Mouse (Mus musculus) MEL (cell line): ENCODE measurements around the gene Abat.

Experiments
- BHLHE40 ChIP-seq: IDR thresholded peaks from 2 replicates; pipeline ENCODE4 v1.6.1; 2012; ENCODE audit warnings: low read depth, mild to moderate bottlenecking, inconsistent platforms, low read length, improper control_type of control experiment, borderline replicate concordance
- CTCF ChIP-seq, 3 experiments: IDR thresholded peaks in 2 of 3; conservative IDR thresholded peaks in 1 of 3; 2 replicates each; pipeline ENCODE4 v1.5.1; 2011 to 2012; ENCODE audit warnings: low read length in 3 of 3, low read depth in 2 of 3, mild to moderate bottlenecking in 2 of 3, improper control_type of control experiment in 1 of 3, inconsistent platforms in 1 of 3, mixed read lengths in 1 of 3, moderate library complexity in 1 of 3; ENCODE audit not compliant: control insufficient read depth in 1 of 3, insufficient read depth in 1 of 3, poor library complexity in 1 of 3, severe bottlenecking in 1 of 3
- EP300 ChIP-seq, 2 experiments: IDR thresholded peaks; 2 replicates each; pipeline ENCODE4 v1.6.1; 2011; ENCODE audit warnings: improper control_type of control experiment in 2 of 2, low read length in 2 of 2, low read depth in 1 of 2, mild to moderate bottlenecking in 1 of 2
- MAFK ChIP-seq: IDR thresholded peaks from 2 replicates; pipeline ENCODE4 v1.6.1; 2011; ENCODE audit warnings: low read depth, mild to moderate bottlenecking, low read length, improper control_type of control experiment, borderline replicate concordance
- MAX ChIP-seq: IDR thresholded peaks from 2 replicates; pipeline ENCODE4 v1.6.1; 2011; ENCODE audit warnings: low read length, improper control_type of control experiment
- POLR2A ChIP-seq, 2 experiments: IDR thresholded peaks; 2 replicates each; pipeline ENCODE4 v1.6.1; 2011 to 2012; ENCODE audit warnings: low read length in 2 of 2, mild to moderate bottlenecking in 2 of 2, control low read depth in 1 of 2, improper control_type of control experiment in 1 of 2, low read depth in 1 of 2, moderate library complexity in 1 of 2; ENCODE audit not compliant: control insufficient read depth in 1 of 2, insufficient read depth in 1 of 2, poor library complexity in 1 of 2
- USF2 ChIP-seq, 2 experiments: IDR thresholded peaks; 2 replicates each; pipeline ENCODE4 v1.6.1; 2011 to 2012; ENCODE audit warnings: improper control_type of control experiment in 2 of 2, low read length in 2 of 2, borderline replicate concordance in 1 of 2, inconsistent platforms in 1 of 2, low read depth in 1 of 2, mild to moderate bottlenecking in 1 of 2; ENCODE audit not compliant: insufficient read depth in 1 of 2

DNA sequence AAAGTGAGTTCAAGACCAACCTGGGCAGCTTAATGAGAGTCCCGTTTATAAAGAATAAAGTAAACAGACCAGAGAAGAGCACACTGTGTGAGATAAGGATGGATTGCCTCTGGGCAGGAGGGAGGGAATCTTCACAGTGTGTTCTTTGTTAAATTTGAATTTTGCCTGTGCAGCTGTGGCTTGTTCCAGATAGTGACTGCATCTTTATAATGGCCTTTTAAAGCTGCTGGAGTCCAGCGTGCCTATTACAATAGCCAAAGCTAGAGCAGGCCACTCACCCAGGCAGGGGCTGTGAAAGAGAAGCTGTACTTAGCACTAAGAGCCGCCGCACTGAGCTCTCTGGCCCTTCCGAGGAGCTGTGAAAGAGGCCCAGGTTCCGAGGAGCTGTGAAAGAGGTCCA, 132.3 kb downstream of the Abat start:
- TF ChIP-seq USF2 (IDR thresholded peaks at IDR 0.05; ENCODE audit: borderline replicate concordance in 1 of 2, insufficient read depth in 1 of 2, low read depth in 1 of 2, low read length in 2 of 2) (no peak), MAX (no peak), EP300 (IDR thresholded peaks at IDR 0.05; ENCODE audit: low read depth in 1 of 2, low read length in 2 of 2) (no peak), CTCF (IDR thresholded peaks at IDR 0.05 in 2 of 3, conservative IDR thresholded peaks at IDR 0.05 in 1 of 3; ENCODE audit: control insufficient read depth in 1 of 3, insufficient read depth in 1 of 3, low read depth in 2 of 3, low read length in 3 of 3, poor library complexity in 1 of 3, severe bottlenecking in 1 of 3) (no peak), POLR2A (IDR thresholded peaks at IDR 0.05; ENCODE audit: control insufficient read depth in 1 of 2, insufficient read depth in 1 of 2, low read depth in 1 of 2, low read length in 2 of 2, poor library complexity in 1 of 2) (no peak), MAFK (no peak), BHLHE40 (no peak)
